Mouse (Mus musculus) CD4-positive, CD25-positive, alpha-beta regulatory T cell, adult 4 months (primary cell): ENCODE measurements around the gene Nwd2. TPM values are rescaled to one million over a fixed set of nuclear protein-coding genes. Genes with fewer than 3 reads are reported as not detected.

ENCODE experiments used
- ATAC-seq: one replicate; pipeline ENCODE4 v1.8.0; 2017
- polyA plus RNA-seq, 2 experiments: library from polyadenylated mRNA; unstranded; fragments of 100-300 nt; shearing (Covaris generic); gene quantifications; one replicate each; pipeline ENCODE4 v1.2.1; 2017

Nwd2 gene
- polyA plus RNA-seq, 2 experiments from 2014 or later: 0.05 TPM; not detected in 1

GRCm38 (mm10) chr5:63828380-63829185, 179.7 kb downstream of the Nwd2 start:
- no peak for ATAC-seq

GRCm38 (mm10) chr5:63831054-63831453, 182.2 kb downstream of the Nwd2 start:
- no peak for ATAC-seq

- no peak for ATAC-seq
These were observed 185.1 kb downstream of the Nwd2 start for GRCm38 (mm10) chr5:63833955-63834354.

- no peak for ATAC-seq
These were observed 185.5 kb downstream of the Nwd2 start for GRCm38 (mm10) chr5:63834435-63834834.

- ATAC-seq: no peak
These were observed 188.2 kb downstream of the Nwd2 start for GRCm38 (mm10) chr5:63837115-63837514.

- ATAC-seq: no peak
These were observed 188.9 kb downstream of the Nwd2 start for GRCm38 (mm10) chr5:63837851-63838250.

GRCm38 (mm10) chr5:63839801-63840416, 191.0 kb downstream of the Nwd2 start:
- ATAC-seq: no peak

- no peak for ATAC-seq
These were observed 198.2 kb downstream of the Nwd2 start for GRCm38 (mm10) chr5:63847080-63847479.

- ATAC-seq: no peak
These were observed 198.8 kb downstream of the Nwd2 start for GRCm38 (mm10) chr5:63847541-63848226.

GRCm38 (mm10) chr5:63858901-63859300, 210.0 kb downstream of the Nwd2 start:
- no peak for ATAC-seq

Other genes with a start within 250 kb of the Nwd2 start
- gene 0610040J01Rik, start 163.3 kb downstream of the Nwd2 start, polyA plus RNA-seq: not detected